Mouse (Mus musculus) liver, embryonic 12.5 days (tissue): Measurements from ENCODE around the gene Erg. TPM values are rescaled to one million over a fixed set of nuclear protein-coding genes. Genes with fewer than 3 reads are reported as not detected.

Experiments
- ATAC-seq: fragments of 200-750 bp; cut with Nextera tagmentation; 2 replicates; pipeline ENCODE4 v1.8.0; 2017; ENCODE audit warnings: moderate number of reproducible peaks, mild to moderate bottlenecking, moderate library complexity
- H3K27ac ChIP-seq: fragments of 300-500 bp; sonication (generic); 2 replicates; pipeline ENCODE4 v1.5.1; 2016; ENCODE audit warnings: mild to moderate bottlenecking
- H3K27me3 ChIP-seq: fragments of 300-500 bp; sonication (generic); replicated peaks from 2 replicates; pipeline ENCODE4 v1.6.1; 2016; ENCODE audit warnings: mild to moderate bottlenecking, moderate library complexity
- H3K36me3 ChIP-seq: fragments of 300-500 bp; sonication (generic); 2 replicates; pipeline ENCODE4 v1.6.1; 2016; ENCODE audit warnings: mild to moderate bottlenecking, moderate library complexity
- H3K4me1 ChIP-seq: fragments of 300-500 bp; sonication (generic); 2 replicates; pipeline ENCODE4 v1.6.1; 2016
- H3K4me2 ChIP-seq: fragments of 300-500 bp; sonication (generic); 2 replicates; pipeline ENCODE4 v1.6.1; 2016; ENCODE audit warnings: mild to moderate bottlenecking, moderate library complexity
- H3K4me3 ChIP-seq: fragments of 300-500 bp; sonication (generic); 2 replicates; pipeline ENCODE4 v1.5.1; 2016; ENCODE audit warnings: mild to moderate bottlenecking, moderate library complexity
- H3K9ac ChIP-seq: fragments of 300-500 bp; sonication (generic); 2 replicates; pipeline ENCODE4 v1.6.1; 2016; ENCODE audit warnings: mild to moderate bottlenecking, moderate library complexity
- H3K9me3 ChIP-seq: fragments of 300-500 bp; sonication (generic); replicated peaks from 2 replicates; pipeline ENCODE4 v1.6.1; 2016; ENCODE audit warnings: mild to moderate bottlenecking, moderate library complexity
- WGBS: fragments of 180-500 bp; shearing (Covaris S2); methylation state at CpG from one replicate; pipeline ENCODE4 v1.1.7; 2016; ENCODE audit not compliant: insufficient replicate concordance; 5-methylcytosine and 5-hydroxymethylcytosine counted together
- polyA plus RNA-seq: library from polyadenylated mRNA; unstranded; fragments of >200 nt; fragmentation: Nextera tagmentation; extraction: Ambion mirVana; gene quantifications from 2 replicates; pipeline ENCODE4 v1.2.1, GENCODE M21; 2016

The Erg gene
- polyA plus RNA-seq, 1 experiment from 2014 or later = 1.4 TPM

- Histone ChIP-seq H3K27ac (no peak overlapping the region), H3K4me2 (no peak overlapping the region), H3K4me1 (no peaks in the 10 kb centered on the region), H3K4me3 (no peak overlapping the region), H3K27me3 (no peaks in the 10 kb centered on the region), H3K9me3 (no peaks in the 10 kb centered on the region), H3K36me3 (no peaks in the 10 kb centered on the region), H3K9ac (no peak overlapping the region)
- no peak for ATAC-seq
- WGBS = 67% methylated on average over 5 of the region's 5 CpGs
Measured at GRCm38 (mm10) chr16:95602504-95602903, 16.1 kb upstream of the Erg start.

GRCm38 (mm10) chr16:95601807-95602206, 15.4 kb upstream of the Erg start:
- H3K4me1 ChIP-seq = no peaks in the 10 kb centered on the region
- WGBS = 41% methylated on average over 4 of the region's 4 CpGs

GRCm38 (mm10) chr16:95601219-95601580, 14.8 kb upstream of the Erg start:
- H3K4me2 ChIP-seq = no peak overlapping the region
- no peaks in the 10 kb centered on the region for H3K27me3 ChIP-seq
- ATAC-seq = no peak
- no peaks in the 10 kb centered on the region for H3K36me3 ChIP-seq
- H3K9me3 ChIP-seq = no peaks in the 10 kb centered on the region
- H3K27ac ChIP-seq = no peak overlapping the region
- WGBS = 74% methylated on average over 4 of the region's 4 CpGs
- no peak overlapping the region for H3K9ac ChIP-seq
- H3K4me3 ChIP-seq = no peak overlapping the region
- H3K4me1 ChIP-seq = no peaks in the 10 kb centered on the region

More at GRCm38 (mm10) chr16:95601807-95602206, 15.4 kb upstream of the Erg start:
- H3K9ac ChIP-seq = no peak overlapping the region
- H3K27ac ChIP-seq = no peak overlapping the region
- H3K4me3 ChIP-seq = no peak overlapping the region
- H3K27me3 ChIP-seq = no peaks in the 10 kb centered on the region
- no peaks in the 10 kb centered on the region for H3K9me3 ChIP-seq
- H3K4me2 ChIP-seq = no peak overlapping the region
- no peaks in the 10 kb centered on the region for H3K36me3 ChIP-seq
- ATAC-seq = no peak

GRCm38 (mm10) chr16:95600572-95601218, 14.3 kb upstream of the Erg start:
- H3K9me3 ChIP-seq = no peaks in the 10 kb centered on the region
- no peaks in the 10 kb centered on the region for H3K4me1 ChIP-seq
- no peak for ATAC-seq
- 69% methylated on average over 19 of the region's 19 CpGs for WGBS
- no peak overlapping the region for H3K9ac ChIP-seq
- no peaks in the 10 kb centered on the region for H3K27me3 ChIP-seq
- H3K4me3 ChIP-seq = no peak overlapping the region
- H3K36me3 ChIP-seq = no peaks in the 10 kb centered on the region
- H3K4me2 ChIP-seq = no peak overlapping the region
- H3K27ac ChIP-seq = no peak overlapping the region

GRCm38 (mm10) chr16:95598930-95599329, 12.5 kb upstream of the Erg start:
- H3K27me3 ChIP-seq = no peaks in the 10 kb centered on the region
- H3K4me1 ChIP-seq = no peaks in the 10 kb centered on the region
- no peak overlapping the region for H3K4me2 ChIP-seq
- no peaks in the 10 kb centered on the region for H3K36me3 ChIP-seq
- H3K27ac ChIP-seq = no peak overlapping the region
- no peaks in the 10 kb centered on the region for H3K9me3 ChIP-seq
- no peak overlapping the region for H3K9ac ChIP-seq
- no peak overlapping the region for H3K4me3 ChIP-seq
- 78% methylated on average over 4 of the region's 4 CpGs for WGBS
- no peak for ATAC-seq

GRCm38 (mm10) chr16:95597578-95597951, 11.2 kb upstream of the Erg start:
- H3K27me3 ChIP-seq = no peaks in the 10 kb centered on the region
- 60% methylated on average over 7 of the region's 7 CpGs for WGBS
- H3K4me1 ChIP-seq = no peaks in the 10 kb centered on the region
- H3K9me3 ChIP-seq = no peaks in the 10 kb centered on the region
- H3K36me3 ChIP-seq = no peaks in the 10 kb centered on the region
- H3K9ac ChIP-seq = no peak overlapping the region
- H3K4me3 ChIP-seq = no peak overlapping the region
- no peak overlapping the region for H3K27ac ChIP-seq
- H3K4me2 ChIP-seq = no peak overlapping the region
- ATAC-seq = no peak

- WGBS = 85% methylated on average over 11 of the region's 11 CpGs
- no peaks in the 10 kb centered on the region for H3K9me3 ChIP-seq
- ATAC-seq = no peak
- no peaks in the 10 kb centered on the region for H3K27me3 ChIP-seq
- no peaks in the 10 kb centered on the region for H3K4me1 ChIP-seq
- no peak overlapping the region for H3K9ac ChIP-seq
- no peak overlapping the region for H3K4me2 ChIP-seq
- H3K27ac ChIP-seq = no peak overlapping the region
- H3K36me3 ChIP-seq = no peaks in the 10 kb centered on the region
- H3K4me3 ChIP-seq = no peak overlapping the region
Measured at GRCm38 (mm10) chr16:95596884-95597577, 10.6 kb upstream of the Erg start.

- H3K4me1 ChIP-seq = peaks cover 11% of the 10 kb centered on the region; the same call in 1 of the 2 replicates
- no peaks in the 10 kb centered on the region for H3K9me3 ChIP-seq
- no peak for ATAC-seq
- WGBS = 51% methylated on average over 5 of the region's 5 CpGs
- no peak overlapping the region for H3K4me2 ChIP-seq
- no peaks in the 10 kb centered on the region for H3K36me3 ChIP-seq
- no peak overlapping the region for H3K9ac ChIP-seq
- H3K27me3 ChIP-seq = peaks cover 56% of the 10 kb centered on the region
- H3K27ac ChIP-seq = no peak overlapping the region
- no peak overlapping the region for H3K4me3 ChIP-seq
Measured at GRCm38 (mm10) chr16:95588849-95589248, 2.5 kb upstream of the Erg start.

GRCm38 (mm10) chr16:95586726-95587125, 333 bp upstream of the Erg start:
- H3K4me3 ChIP-seq = no peak overlapping the region
- H3K27ac ChIP-seq = no peak overlapping the region
- no peak for ATAC-seq
- H3K9me3 ChIP-seq = no peaks in the 10 kb centered on the region
- no peak overlapping the region for H3K4me2 ChIP-seq
- 48% methylated on average over 7 of the region's 7 CpGs for WGBS
- H3K36me3 ChIP-seq = no peaks in the 10 kb centered on the region
- peaks cover 75% of the 10 kb centered on the region for H3K27me3 ChIP-seq
- H3K9ac ChIP-seq = no peak overlapping the region
- peaks cover 11% of the 10 kb centered on the region; the same call in 1 of the 2 replicates for H3K4me1 ChIP-seq

GRCm38 (mm10) chr16:95585541-95586310, 667 bp downstream of the Erg start:
- no peak overlapping the region for H3K9ac ChIP-seq
- peak overlapping the region; percentile 61 for H3K4me2 ChIP-seq
- H3K9me3 ChIP-seq = no peaks in the 10 kb centered on the region
- H3K27ac ChIP-seq = no peak overlapping the region
- H3K36me3 ChIP-seq = no peaks in the 10 kb centered on the region
- peak overlapping the region; percentile 41 for H3K4me3 ChIP-seq
- H3K27me3 ChIP-seq = peaks cover 76% of the 10 kb centered on the region
- peak; percentile 61 for ATAC-seq
- peaks cover 11% of the 10 kb centered on the region; the same call in 1 of the 2 replicates for H3K4me1 ChIP-seq
- 3% methylated on average over 36 of the region's 36 CpGs for WGBS

GRCm38 (mm10) chr16:95584751-95585528, 1.5 kb downstream of the Erg start:
- Histone ChIP-seq H3K27me3 (peaks cover 74% of the 10 kb centered on the region), H3K9me3 (no peaks in the 10 kb centered on the region), H3K9ac (no peak overlapping the region), H3K4me1 (peaks cover 11% of the 10 kb centered on the region; the same call in 1 of the 2 replicates), H3K27ac (no peak overlapping the region), H3K4me2 (peak overlapping the region; percentile 61), H3K4me3 (peak overlapping the region; percentile 41), H3K36me3 (no peaks in the 10 kb centered on the region)
- 16% methylated on average over 37 of the region's 37 CpGs for WGBS
- no peak for ATAC-seq
